Mouse (Mus musculus): ENCODE measurements at regions not wholly inside any gene's neighbourhood (a gene's known extent, or its start where the extent isn't known, plus 50 kb on each side); places are given as distances from the start of the nearest gene placed in this dataset.
A peak's percentile ranks its signal among the peaks of the same experiment; 100 is the strongest.
"Not testable (repeated sequence)": the region's sequence is repeated elsewhere in the genome, so short reads cannot be mapped to it uniquely, and the experiment has no call there.

DNA sequence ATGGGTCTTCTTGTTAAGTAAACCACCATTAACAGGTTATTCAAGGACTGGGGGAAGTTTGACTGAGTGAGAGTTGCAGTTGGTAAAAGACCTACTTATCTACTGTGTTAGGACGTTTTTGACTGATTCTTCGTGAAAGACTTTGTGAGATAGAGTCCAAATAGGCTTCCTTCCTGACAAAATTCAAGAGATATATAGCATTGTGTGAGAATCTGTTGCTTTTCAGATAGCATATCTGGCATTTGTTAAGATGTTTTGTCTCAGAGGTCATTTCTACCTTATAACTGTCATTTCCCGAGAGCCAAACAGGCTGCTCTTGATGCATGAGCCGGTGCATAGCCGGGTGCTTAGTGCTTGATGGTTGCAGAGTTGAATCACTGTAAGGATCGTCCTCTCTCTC is 214.8 kb downstream of the Pten start:
- no peak for DNase-seq (ENCODE audit: inconsistent ontology term)

- no peak for DNase-seq (ENCODE audit: inconsistent ontology term)
Observed at GRCm38 (mm10) chr19:32973130-32973529, 215.8 kb downstream of the Pten start.

GRCm38 (mm10) chr19:32974778-32975240 is 217.5 kb downstream of the Pten start:
- DNase-seq (ENCODE audit: inconsistent ontology term), result peak; percentile 97

- DNase-seq (ENCODE audit: inconsistent ontology term), result no peak
Observed at GRCm38 (mm10) chr19:32975303-32975702, 218.0 kb downstream of the Pten start.

DNA sequence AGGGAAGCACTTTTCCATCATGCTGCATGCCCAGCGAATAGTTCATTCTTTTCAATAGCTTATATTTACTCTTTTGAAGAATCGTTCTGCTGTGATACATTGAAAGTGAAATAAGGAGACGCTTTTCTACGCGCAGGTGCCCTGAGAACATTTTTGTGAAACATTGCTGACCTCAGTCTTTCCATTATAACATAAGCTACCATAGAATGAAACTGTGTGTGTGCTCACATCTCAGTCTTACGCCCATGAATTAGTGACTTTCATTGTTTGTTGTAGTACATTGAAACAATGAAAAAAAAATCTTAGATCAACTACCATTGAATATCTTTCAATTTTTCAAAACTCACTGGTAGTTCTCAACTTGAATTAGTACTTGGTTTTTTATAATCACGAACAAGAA is 219.2 kb downstream of the Pten start:
- DNase-seq (ENCODE audit: inconsistent ontology term), result no peak

DNA sequence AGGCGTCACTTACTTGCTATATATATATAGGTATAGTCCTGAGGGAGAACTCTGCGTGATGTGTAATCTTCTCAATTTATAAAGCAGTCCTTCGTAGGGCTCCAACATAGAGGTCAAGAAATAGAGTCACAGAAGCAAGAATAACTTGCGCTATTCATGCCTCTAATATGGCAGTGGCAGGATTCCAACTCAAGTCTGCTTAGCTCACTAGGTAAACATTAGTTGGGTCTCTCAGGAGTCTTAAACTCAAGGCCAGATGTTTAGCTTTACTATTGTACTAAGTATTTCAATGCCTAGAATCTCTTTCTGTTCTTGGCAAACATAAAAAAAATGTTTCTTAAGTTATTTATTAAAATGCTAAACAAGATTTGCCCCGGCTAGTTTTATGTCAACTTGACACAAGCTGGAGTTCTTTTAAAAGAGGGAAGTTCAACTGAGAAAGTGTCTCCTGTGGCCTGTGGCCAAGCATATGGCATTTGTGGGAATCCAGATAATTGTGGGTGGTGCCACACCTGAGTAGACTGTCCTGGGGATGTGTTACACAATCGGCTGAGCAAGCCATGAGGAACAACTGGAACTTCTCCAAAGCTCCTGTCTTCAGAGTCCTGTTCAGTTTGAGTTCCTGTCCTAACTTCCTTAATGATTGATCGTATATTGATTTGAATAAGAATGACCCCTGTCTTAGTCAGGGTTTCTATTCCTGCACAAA is 220.9 kb downstream of the Pten start:
- DNase-seq (ENCODE audit: inconsistent ontology term), result no peak

DNA sequence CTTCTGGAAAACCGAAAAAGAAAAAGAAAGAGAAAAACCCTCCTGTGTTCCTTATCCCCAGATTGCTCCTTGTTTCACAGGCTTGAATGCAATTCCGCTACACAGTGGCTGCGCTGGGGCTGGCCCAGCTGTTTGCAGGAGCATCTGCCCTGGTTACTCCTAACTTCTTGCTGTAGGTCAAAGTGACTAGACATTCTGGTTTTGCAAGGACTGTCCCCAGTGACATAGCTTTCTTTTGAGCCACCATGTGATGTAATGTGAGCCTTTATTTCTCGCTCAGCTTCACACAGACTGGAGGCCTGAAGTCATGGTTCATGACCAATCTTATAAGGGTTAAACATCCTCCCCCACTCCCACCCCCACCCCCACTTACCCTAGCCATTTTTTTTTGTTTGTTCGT is 222.8 kb downstream of the Pten start:
- no peak for DNase-seq (ENCODE audit: inconsistent ontology term)

DNA sequence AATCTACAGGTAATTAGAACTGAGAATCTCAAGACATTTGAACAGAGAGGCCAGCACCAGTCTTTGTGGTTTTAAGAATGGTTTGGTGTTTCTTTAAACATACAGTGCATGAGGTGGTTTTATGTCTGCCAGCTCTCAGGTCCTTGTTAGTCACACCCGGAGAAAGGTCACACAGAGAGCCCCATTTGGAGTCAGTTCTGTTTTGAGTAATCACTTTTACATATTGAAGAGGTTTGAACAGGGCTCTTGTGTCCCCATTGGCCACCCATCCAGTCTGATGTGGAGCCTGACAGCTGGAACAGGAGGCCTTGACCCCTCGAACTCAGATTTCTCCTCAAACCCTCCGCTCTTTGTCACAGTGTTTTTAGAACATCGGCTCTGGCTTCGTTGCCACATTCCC is 231.4 kb downstream of the Pten start:
- no peak for DNase-seq (ENCODE audit: inconsistent ontology term)

- peak; percentile 68 for DNase-seq (ENCODE audit: inconsistent ontology term)
Observed at GRCm38 (mm10) chr19:32989346-32989745, 232.0 kb downstream of the Pten start.

DNA sequence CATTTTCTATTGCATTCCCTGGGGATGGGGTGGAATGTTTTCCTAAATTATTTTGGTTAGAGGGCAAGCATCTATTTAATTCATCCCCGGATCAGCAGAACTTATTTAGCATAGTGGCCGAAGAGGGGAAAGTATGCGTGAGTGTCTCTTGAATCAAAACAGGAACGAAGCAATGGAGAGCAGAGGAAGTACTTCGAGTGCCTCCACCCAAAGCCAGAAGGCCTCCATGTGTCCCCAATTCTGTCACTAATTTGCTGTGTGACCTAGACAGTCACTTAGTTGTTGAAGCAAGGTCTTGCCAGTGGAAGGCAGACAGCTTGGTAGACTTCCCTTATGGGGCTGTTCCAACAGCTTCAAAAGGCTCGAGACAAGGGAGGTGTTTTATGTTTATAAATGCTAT is 233.3 kb downstream of the Pten start:
- no peak for DNase-seq (ENCODE audit: inconsistent ontology term)

- no peak for DNase-seq (ENCODE audit: inconsistent ontology term)
Observed at GRCm38 (mm10) chr19:32998576-32999170, 241.4 kb downstream of the Pten start.

GRCm38 (mm10) chr19:33007582-33007981 is 250.3 kb downstream of the Pten start:
- DNase-seq (ENCODE audit: inconsistent ontology term), result no peak

DNA sequence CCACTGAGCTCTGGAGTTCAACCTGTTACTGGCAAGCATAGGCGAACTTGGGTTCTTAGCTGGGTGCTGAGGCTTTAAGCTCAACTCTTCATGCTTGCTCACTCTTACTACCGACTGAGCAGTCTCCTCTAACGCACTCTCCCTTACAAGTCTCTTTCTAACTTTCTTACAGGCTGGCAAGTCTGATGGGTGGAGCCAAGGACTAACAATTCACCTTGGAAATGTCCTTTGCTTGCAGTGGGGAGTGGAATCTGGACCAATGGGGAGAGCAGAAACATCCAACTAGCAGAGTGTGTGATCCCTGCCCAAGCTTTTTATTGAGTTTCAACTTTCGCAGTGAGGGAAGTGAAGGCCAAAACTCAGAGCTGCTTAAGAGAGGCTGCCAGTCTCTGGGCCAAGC is 250.8 kb downstream of the Pten start:
- no peak for DNase-seq (ENCODE audit: inconsistent ontology term)

GRCm38 (mm10) chr19:33008794-33009193 is 251.5 kb downstream of the Pten start:
- DNase-seq (ENCODE audit: inconsistent ontology term), result no peak

DNA sequence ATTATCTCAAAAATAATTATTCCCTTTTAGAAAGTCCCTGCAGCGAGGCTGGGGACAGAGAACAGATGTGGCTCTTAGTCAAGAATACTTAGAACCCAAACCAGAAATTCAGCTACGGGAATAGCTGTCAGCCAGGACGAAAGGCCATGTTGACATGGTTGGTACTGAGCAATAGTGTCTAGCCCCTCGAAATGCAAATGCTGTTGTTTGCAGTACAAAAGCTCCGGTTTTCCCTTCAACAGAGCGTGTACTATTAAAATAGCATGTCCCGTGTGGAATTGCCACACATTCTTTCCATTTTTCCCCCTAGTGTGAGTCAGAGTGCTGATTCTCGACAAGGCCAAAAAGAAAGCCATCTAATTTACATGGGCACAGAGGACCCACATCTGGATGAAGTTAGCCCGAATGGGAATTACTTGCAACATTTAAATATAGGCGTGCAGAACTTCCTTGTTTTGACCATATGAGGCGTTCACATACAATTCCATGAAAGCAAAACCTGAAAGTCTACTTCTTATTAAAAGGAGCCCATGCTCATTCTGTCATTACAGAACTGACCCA is 253.7 kb downstream of the Pten start:
- DNase-seq (ENCODE audit: inconsistent ontology term), result no peak

DNA sequence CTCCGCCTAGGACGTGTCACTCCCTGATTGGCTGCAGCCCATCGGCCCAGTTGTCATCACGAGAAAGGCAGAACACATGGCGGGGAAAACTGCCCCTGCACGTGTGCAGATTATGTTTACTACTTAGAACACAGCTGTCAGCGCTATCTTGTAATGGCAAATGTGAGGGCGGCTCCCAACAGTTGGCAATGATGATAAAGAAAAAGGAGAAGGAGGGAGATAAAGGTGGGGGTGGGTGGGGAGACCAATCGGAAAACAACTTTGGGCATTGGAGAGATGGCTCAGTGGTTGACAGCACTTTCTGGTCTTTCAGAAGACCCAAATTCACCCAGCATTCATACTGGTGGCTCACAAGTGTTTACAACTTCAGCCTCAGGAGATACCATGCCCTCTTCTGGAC is 257.6 kb downstream of the Pten start:
- not testable (repeated sequence) for DNase-seq (ENCODE audit: inconsistent ontology term)

DNA sequence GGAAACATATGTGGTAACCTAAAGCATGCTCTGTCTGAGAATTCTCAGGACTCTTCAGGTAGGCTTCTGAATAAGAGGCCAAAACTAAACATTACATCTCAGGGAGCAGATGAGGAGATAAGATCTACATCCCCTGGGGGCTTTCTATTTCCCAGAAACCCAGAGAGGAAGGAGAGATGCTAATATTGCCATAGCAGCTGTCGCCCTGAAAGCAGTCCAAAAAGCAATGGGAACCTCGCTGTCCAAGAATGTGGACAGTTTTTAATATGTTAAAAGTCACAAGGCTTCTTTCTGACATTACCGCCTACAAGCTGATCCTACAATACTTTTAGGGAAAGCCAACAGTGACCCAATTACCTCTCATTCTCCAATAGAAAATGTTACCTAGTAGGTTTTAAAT is 263.9 kb downstream of the Pten start:
- no peak for DNase-seq (ENCODE audit: inconsistent ontology term)

- no peak for DNase-seq (ENCODE audit: inconsistent ontology term)
Observed at GRCm38 (mm10) chr19:33022839-33023428, 265.6 kb downstream of the Pten start.

GRCm38 (mm10) chr19:33029688-33030444 is 272.6 kb downstream of the Pten start:
- DNase-seq (ENCODE audit: inconsistent ontology term), result peak; percentile 30

DNA sequence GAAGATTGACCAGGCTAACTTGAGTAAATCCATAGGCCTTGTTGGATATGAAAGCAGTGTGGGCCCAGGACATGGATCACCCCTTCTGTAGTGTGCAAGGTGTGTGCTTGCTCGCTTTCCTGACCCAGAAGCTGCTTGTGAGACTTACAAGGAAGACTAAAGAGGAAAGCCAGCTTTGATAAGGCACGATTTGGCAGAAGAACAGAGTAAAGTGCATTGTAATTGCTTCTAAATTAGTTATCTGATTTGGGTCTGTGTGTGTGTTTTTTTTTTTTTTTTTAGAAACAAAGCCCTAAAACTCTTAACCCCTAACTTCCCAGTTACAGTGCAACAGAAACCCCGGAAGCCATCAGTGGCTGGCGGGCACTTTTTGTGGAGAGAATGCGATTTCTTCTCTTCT is 283.2 kb downstream of the Pten start:
- no peak for DNase-seq (ENCODE audit: inconsistent ontology term)

DNA sequence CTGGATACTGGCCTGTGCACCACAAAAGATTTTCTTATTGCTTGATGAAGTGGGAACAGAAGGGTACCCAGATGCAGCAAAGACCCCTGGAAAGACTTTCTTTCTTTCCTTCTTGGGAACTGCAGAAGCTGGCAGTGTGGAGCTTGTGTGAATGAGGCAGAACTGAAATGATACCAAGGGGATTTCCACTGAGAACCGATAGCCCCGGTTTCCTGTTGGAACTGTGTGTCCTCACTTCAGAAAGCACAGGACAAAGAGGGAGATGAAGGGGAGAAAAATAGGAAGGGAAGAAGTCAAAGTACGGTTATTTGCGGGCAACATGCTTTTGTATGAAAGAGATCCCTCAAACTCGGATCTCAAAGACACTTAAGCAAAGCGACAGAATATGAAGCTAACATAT is 283.7 kb downstream of the Pten start:
- DNase-seq (ENCODE audit: inconsistent ontology term), result no peak

DNA sequence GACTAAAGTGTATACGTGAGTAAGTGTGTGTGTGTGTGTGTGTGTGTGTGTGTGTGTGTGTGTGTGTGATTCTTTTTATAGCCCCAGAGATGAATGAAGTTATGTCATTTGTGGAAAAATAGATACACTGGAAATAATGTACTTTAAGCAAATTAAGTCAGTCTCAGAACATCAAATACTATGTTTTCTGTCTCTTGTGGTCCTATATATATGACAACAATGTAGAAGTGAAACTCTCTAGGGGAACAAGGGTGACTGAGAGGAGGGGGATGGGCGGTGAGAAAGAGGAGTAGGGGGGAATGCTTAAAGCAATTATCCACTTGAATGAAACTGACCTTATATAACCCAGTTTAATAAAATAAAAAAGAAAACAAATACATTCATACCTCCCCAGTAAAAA is 285.5 kb downstream of the Pten start:
- no peak for DNase-seq (ENCODE audit: inconsistent ontology term)

Measured in Muller cell, postnatal 12 days (primary cell).